23 mouse cellular contexts compared by ENCODE assay signal in the genomic region with DNA sequence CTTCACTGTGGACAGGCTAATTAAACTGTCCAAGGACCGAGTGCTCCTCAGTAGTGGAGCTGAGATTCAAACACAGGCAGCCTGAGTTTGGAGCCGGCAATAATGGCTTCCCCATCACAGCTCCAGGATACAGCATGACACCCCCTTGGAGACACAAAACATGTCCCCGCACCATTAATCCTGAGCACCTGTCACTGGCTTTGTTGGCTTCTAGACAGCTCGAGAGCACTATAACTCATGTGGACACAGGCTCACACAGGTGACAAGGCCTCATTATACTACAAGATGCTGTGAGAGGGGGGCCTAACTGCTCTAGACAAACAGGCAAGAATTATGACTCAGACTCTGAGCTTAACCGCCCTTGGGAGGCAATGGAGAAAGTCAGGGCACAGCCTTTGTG.
DNase-seq lines count a peak whose midpoint lies in the region; ATAC-seq lines count a peak whose summit lies in the region.
"Had no signal": no experiment of that assay in that cellular context is flagged by ENCODE, and none has a peak within 500 bp of the region (broad histone marks: within the 10 kb centered on the region; RNA-seq: fewer than 3 reads in every experiment).

No protein-coding gene starts in this region.

- H3K27me3 ChIP-seq in kidney, embryonic 14.5 days (ENCODE audit: control insufficient read depth, insufficient read depth, low read length), result no peaks in the 10 kb centered on the region
- H3K27me3 ChIP-seq in neural tube, embryonic 11.5 days (ENCODE audit: control insufficient read depth, insufficient read depth, low read length), result no peaks in the 10 kb centered on the region
- H3K27me3 ChIP-seq: CH12.LX; embryonic facial prominence, embryonic 12.5 days; forebrain, embryonic 13.5 days; forebrain, embryonic 15.5 days; Patski had no signal

- H3K27ac ChIP-seq in kidney, embryonic 14.5 days (ENCODE audit: low read depth, low read length), result no peak overlapping the region
- no peak overlapping the region for H3K27ac ChIP-seq in neural tube, embryonic 11.5 days (ENCODE audit: low read depth, low read length)
- H3K27ac ChIP-seq: embryonic facial prominence, embryonic 10.5 days; embryonic facial prominence, embryonic 12.5 days; forebrain, embryonic 13.5 days; forebrain, embryonic 15.5 days had no signal

- no peak overlapping the region for H3K4me3 ChIP-seq in kidney, embryonic 14.5 days (ENCODE audit: low read length)
- no peak overlapping the region for H3K4me3 ChIP-seq in neural tube, embryonic 11.5 days (ENCODE audit: low read depth, low read length)
- H3K4me3 ChIP-seq: embryonic facial prominence, embryonic 10.5 days; embryonic facial prominence, embryonic 12.5 days; forebrain, embryonic 13.5 days; forebrain, embryonic 15.5 days had no signal

- ATAC-seq in kidney, embryonic 14.5 days (ENCODE audit: low FRiP score, low TSS enrichment), result peak; percentile 50; the same call in 1 of the 2 replicates
- peak; percentile 60; the same call in 1 of the 2 replicates for ATAC-seq in neural tube, embryonic 11.5 days (ENCODE audit: insufficient read depth, low FRiP score, low TSS enrichment)
- ATAC-seq: activated CD4-positive, CD25-positive, alpha-beta regulatory T cell, adult 4 months; CD4-positive, CD25-positive, alpha-beta regulatory T cell, adult 4 months; forebrain, embryonic 13.5 days; forebrain, embryonic 15.5 days; Patski had no signal

- H3K4me2 ChIP-seq in kidney, embryonic 14.5 days (replicated peaks; ENCODE audit: low read depth, low read length), result no peak overlapping the region
- H3K4me2 ChIP-seq in neural tube, embryonic 11.5 days (ENCODE audit: low read depth), result no peak overlapping the region
- H3K4me2 ChIP-seq: embryonic facial prominence, embryonic 12.5 days; forebrain, embryonic 13.5 days; forebrain, embryonic 15.5 days had no signal

- peaks cover 4% of the 10 kb centered on the region; the same call in 1 of the 2 replicates for H3K4me1 ChIP-seq in kidney, embryonic 14.5 days (ENCODE audit: control insufficient read depth, insufficient read depth, low read length)
- 0 out of 2 replicates have a peak, but pooled peaks cover 4% of the 10 kb centered on the region for H3K4me1 ChIP-seq in neural tube, embryonic 11.5 days (ENCODE audit: control insufficient read depth, insufficient read depth, low read length)
- H3K4me1 ChIP-seq: embryonic facial prominence, embryonic 10.5 days; embryonic facial prominence, embryonic 12.5 days had no signal

- H3K9me3 ChIP-seq in kidney, embryonic 14.5 days (ENCODE audit: control insufficient read depth, low read length), result no peaks in the 10 kb centered on the region
- no peaks in the 10 kb centered on the region for H3K9me3 ChIP-seq in neural tube, embryonic 11.5 days (ENCODE audit: control insufficient read depth, low read length)
- H3K9me3 ChIP-seq: embryonic facial prominence, embryonic 10.5 days; embryonic facial prominence, embryonic 12.5 days; forebrain, embryonic 13.5 days; forebrain, embryonic 15.5 days; G1E had no signal

- no peaks in the 10 kb centered on the region; the same call in 1 of the 2 replicates for H3K36me3 ChIP-seq in kidney, embryonic 14.5 days (ENCODE audit: control insufficient read depth, insufficient read depth, low read length)
- H3K36me3 ChIP-seq in neural tube, embryonic 11.5 days (ENCODE audit: control insufficient read depth, insufficient read depth, low read length), result no peaks in the 10 kb centered on the region
- H3K36me3 ChIP-seq: forebrain, embryonic 15.5 days had no signal

- no peak for DNase-seq in kidney, postnatal 36 days
- DNase-seq in neural tube, embryonic 11.5 days (ENCODE audit: low spot score), result no peak
- DNase-seq in neural tube, embryonic 10.5 days (ENCODE audit: extremely low spot score, low spot score), result no peak
- DNase-seq in mesoderm, embryonic 11.5 days (ENCODE audit: low read depth, low spot score), result peak; percentile 23
- DNase-seq in frontal cortex, adult 2 months (ENCODE audit: extremely low spot score in 1 of 2, low spot score in 1 of 2), result no peak
- DNase-seq: adrenal gland, adult 8-10 months; adrenal gland, postnatal 14 days; adrenal gland, postnatal 36 days; B cell, adult 2 months; cerebellum, adult 11-12 months; cerebellum, adult 2 months; cerebellum, adult 9-10 months; cerebellum, postnatal 25 days had no signal

- WGBS in kidney, embryonic 14.5 days, result 33% methylated on average over 5 of the region's 5 CpGs
- 57% methylated on average over 5 of the region's 5 CpGs for WGBS in neural tube, embryonic 11.5 days

- H3K9ac ChIP-seq in kidney, embryonic 14.5 days (ENCODE audit: low read depth, low read length), result no peak overlapping the region
- H3K9ac ChIP-seq in neural tube, embryonic 11.5 days (ENCODE audit: low read length), result no peak overlapping the region
- H3K9ac ChIP-seq: embryonic facial prominence, embryonic 12.5 days; forebrain, embryonic 13.5 days; forebrain, embryonic 15.5 days had no signal
